Mouse (Mus musculus) monocyte, adult 5-6 weeks (primary cell): ENCODE measurements around the gene Igf1r. TPM values are rescaled to one million over a fixed set of nuclear protein-coding genes. Genes with fewer than 3 reads are reported as not detected.

Source experiments
- ATAC-seq: fragments of 153-309, 156-312 bp; replicated peaks from 2 replicates; pipeline ENCODE4 v1.8.0; 2017; ENCODE audit warnings: mild to moderate bottlenecking; ENCODE audit not compliant: low TSS enrichment, insufficient number of reproducible peaks, severe bottlenecking, poor library complexity, low FRiP score
- total RNA-seq: library from RNA; stranded (forward); fragments of 200-1000, 200-491, 200-594 nt; gene quantifications from 3 replicates; pipeline ENCODE4 v1.2.3, GENCODE M21; 2017

Igf1r gene
- total RNA-seq, 1 experiment from 2014 or later, result 9.1 TPM

GRCm38 (mm10) chr7:67954591-67955185, 2.1 kb downstream of the Igf1r start:
- no peak for ATAC-seq

DNA sequence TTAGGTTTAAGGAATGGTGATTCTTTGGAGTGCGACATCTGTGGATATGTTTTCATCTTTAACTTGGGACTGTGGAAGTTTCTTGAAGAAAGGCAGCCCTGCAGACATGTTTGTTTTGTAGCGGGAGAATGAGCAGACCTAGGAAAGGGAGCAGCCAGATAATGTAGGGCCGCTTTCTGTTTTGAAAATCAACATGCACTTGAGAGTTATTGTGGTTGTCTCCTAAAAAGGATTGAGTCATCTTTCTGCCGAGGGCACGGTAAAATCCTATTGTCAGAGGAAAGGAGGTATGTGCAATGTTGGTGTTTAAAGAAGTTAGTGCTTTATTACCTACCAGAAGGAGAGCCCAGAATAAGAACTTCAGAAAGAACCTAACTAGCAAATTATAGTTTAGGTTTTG, 2.6 kb downstream of the Igf1r start:
- ATAC-seq, result no peak

- no peak for ATAC-seq
These were observed 4.7 kb downstream of the Igf1r start for GRCm38 (mm10) chr7:67957376-67957775.

DNA sequence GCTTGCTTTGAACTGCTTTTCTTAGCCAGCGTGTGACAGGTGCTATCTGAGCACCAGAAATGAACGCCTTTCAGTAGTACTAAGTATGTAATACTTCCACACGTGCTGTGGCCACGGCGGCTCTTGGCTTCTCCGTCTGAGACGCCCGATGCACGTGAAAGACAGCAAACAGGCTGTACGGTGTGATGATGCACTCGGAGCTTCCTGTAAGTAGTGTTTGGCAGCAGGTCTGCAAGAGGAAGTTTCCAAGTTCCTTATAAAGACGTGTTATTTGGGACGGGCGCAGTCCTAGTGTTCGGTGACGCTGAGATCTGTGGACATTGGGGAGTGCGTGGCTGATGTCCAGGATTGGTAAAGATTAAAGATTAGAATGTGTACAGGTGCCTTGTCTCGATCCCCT, 5.4 kb downstream of the Igf1r start:
- ATAC-seq, result peak; percentile 74

DNA sequence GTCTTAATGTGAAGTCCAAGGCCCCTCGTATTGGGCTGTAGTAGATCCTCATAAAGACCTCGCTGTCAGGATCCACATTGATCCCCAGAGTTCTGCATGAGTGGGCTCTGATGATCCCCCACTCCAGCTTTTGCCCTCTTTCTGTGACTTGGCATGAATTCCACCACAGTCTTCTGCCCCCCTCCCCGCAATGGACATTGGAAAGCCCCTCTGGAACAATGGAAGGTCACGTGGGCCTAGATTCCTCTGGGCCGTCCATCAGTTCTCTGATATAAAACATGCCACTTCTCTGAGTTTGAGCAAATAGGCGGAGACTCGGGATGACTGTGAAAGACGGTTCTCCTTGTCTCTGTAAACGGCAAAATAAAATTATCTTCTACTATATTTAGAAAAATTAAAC, 8.1 kb downstream of the Igf1r start:
- no peak for ATAC-seq

GRCm38 (mm10) chr7:67961567-67962267, 9.1 kb downstream of the Igf1r start:
- ATAC-seq, result peak; percentile 71

GRCm38 (mm10) chr7:67963691-67964090, 11.1 kb downstream of the Igf1r start:
- no peak for ATAC-seq

DNA sequence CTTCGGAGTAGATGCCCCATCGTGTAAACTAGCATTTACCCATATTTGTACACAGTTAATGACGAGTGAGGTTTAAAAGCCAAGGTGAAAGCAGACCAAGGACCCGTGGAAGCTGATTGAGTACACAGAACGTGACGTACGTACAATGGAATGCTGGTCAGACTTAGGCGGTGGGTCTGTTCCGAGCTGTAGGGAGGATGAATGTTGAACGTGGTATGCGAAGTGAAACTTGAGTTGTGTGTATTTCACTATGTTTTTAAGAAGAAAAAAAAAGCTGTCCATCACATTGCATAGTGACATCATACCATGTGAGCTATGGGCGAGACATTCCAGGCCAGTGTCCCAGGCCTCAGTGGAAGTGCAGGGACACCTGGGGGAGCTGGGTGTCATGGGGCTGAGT, 15.8 kb downstream of the Igf1r start:
- no peak for ATAC-seq

- no peak for ATAC-seq
These were observed 16.4 kb downstream of the Igf1r start for GRCm38 (mm10) chr7:67969076-67969475.

GRCm38 (mm10) chr7:67973180-67974014, 20.8 kb downstream of the Igf1r start:
- ATAC-seq, result no peak

DNA sequence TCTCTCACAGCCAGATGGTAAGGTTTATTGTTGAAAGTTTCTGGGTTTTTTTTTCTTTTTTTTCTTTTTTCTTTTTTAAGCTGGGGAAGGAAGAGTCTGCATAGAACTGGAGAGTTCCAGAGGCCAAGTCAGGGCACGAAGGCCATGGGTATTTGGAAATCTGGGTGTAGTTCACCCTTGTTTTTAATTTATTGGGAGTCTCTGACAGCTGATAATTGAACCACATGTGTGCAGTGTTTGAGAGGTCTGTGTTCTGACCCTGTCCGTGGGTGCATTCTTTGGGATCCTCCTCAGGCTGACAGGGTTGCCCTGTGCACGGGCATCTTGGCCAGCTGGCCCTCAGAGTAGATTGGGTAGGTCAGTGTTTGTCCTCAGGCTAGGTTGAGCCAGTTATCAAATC, 29.3 kb downstream of the Igf1r start:
- no peak for ATAC-seq

- ATAC-seq, result no peak
These were observed 30.2 kb downstream of the Igf1r start for GRCm38 (mm10) chr7:67982809-67983208.

- ATAC-seq, result no peak
These were observed 30.8 kb downstream of the Igf1r start for GRCm38 (mm10) chr7:67983451-67983850.

DNA sequence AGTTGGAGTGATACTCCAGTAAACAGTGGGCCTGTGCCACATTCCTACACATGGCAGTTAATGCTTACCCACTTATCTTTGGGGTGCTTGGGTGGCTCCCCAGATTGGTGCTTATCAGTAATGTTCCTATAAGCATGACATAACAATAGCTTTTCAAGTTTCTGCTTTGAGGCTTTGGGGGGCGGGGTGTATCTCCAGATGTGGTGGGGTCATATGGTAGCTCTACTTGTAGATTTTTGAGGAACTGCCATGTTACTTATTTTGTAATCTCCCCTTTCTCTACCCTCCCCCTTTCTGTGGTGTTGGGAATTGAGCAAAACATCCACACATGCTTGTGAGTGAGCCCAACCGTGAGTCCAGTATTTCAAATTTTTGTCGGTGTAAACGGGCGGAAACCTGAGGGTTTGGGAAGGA, 32.4 kb downstream of the Igf1r start:
- peak; percentile 80 for ATAC-seq

- no peak for ATAC-seq
These were observed 32.9 kb downstream of the Igf1r start for GRCm38 (mm10) chr7:67985511-67985910.

GRCm38 (mm10) chr7:67986277-67986676, 33.6 kb downstream of the Igf1r start:
- no peak for ATAC-seq

DNA sequence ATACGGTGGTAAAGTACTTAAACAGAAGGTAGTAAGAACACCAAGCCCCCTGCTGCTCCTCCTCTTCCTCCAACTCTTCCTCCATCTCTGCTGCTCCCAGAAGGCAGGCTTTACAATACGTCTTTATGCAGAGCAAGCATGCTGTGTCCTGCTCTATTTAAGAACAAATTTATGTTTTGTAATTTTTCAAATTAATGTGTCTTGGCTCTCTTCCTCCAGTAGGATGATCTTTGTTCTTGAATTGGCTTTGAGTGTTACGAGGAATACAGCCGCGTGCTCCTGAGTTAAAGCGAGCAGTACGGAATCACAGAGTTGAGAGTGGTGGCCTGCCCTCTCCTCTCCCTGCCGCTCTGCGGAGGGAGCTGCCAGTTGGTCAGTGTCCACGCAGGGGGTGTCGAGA, 34.2 kb downstream of the Igf1r start:
- no peak for ATAC-seq

- no peak for ATAC-seq
These were observed 36.7 kb downstream of the Igf1r start for GRCm38 (mm10) chr7:67989376-67989775.

DNA sequence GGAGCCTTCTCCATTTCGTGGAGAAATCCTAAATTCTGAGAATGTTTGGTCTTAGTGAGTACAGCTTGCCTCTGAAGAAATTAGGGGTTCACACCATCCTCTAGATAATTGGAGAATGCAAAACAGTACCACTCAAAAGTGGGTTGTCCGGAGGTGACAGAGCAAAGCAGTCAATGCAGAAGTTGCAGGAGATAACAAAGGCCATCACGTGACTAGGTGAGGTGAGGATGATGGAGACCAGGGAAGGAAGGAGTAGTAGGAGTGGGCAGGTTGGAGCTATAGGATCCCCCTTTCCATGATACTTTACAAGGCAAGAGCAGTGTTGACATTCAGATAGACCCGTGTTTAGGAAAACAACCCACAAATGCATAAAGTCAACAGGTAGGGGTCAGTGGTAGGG, 41.0 kb downstream of the Igf1r start:
- ATAC-seq, result no peak

GRCm38 (mm10) chr7:67994346-67994858, 41.8 kb downstream of the Igf1r start:
- ATAC-seq, result no peak
